Mouse (Mus musculus) myocyte (in vitro differentiated cells): Measurements from ENCODE around the gene Pradc1. TPM values are rescaled to one million over a fixed set of nuclear protein-coding genes. Genes with fewer than 3 reads are reported as not detected.
"Not testable (repeated sequence)": the region's sequence is repeated elsewhere in the genome, so short reads cannot be mapped to it uniquely, and the experiment has no call there.

ENCODE experiments used
- H3K27me3 ChIP-seq: one replicate; pipeline ENCODE4 v1.6.1; 2011; ENCODE audit not compliant: control insufficient read depth, insufficient read depth, insufficient read length
- H3K36me3 ChIP-seq: one replicate; pipeline ENCODE4 v1.6.1; 2011; ENCODE audit not compliant: control insufficient read depth, insufficient read depth
- H3K4me2 ChIP-seq: one replicate; pipeline ENCODE4 v1.6.1; 2011; ENCODE audit warnings: low read depth, control low read depth
- H3K4me3 ChIP-seq: one replicate; pipeline ENCODE4 v1.5.1; 2011; ENCODE audit warnings: mild to moderate bottlenecking, control low read depth, moderate library complexity
- H3K79me2 ChIP-seq: one replicate; pipeline ENCODE4 v1.6.1; 2011; ENCODE audit not compliant: control insufficient read depth, insufficient read depth
- H3ac ChIP-seq: one replicate; pipeline ENCODE4 v1.6.1; 2011; ENCODE audit not compliant: control insufficient read depth, insufficient read length
- CEBPB ChIP-seq: IDR thresholded peaks from 2 replicates; pipeline ENCODE4 v1.6.1; 2011; ENCODE audit warnings: mild to moderate bottlenecking, moderate library complexity; ENCODE audit not compliant: poor library complexity, insufficient read depth, severe bottlenecking
- E2F4 ChIP-seq: IDR thresholded peaks from one replicate; pipeline ENCODE4 v1.6.1; 2011; ENCODE audit warnings: mild to moderate bottlenecking, control low read depth, moderate library complexity; ENCODE audit not compliant: insufficient read depth
- MAX ChIP-seq: IDR thresholded peaks from one replicate; pipeline ENCODE4 v1.6.1; 2011; ENCODE audit warnings: low read depth, mild to moderate bottlenecking, control low read depth
- MYOD1 ChIP-seq, 3 experiments: IDR thresholded peaks; one replicate each; pipeline ENCODE4 v1.6.1; 2011; ENCODE audit warnings: control low read depth in 2 of 3, low read depth in 2 of 3, mild to moderate bottlenecking in 2 of 3, moderate library complexity in 1 of 3; ENCODE audit not compliant: insufficient read length in 2 of 3, control insufficient read depth in 1 of 3
- MYOG ChIP-seq, 3 experiments: IDR thresholded peaks; one replicate each; pipeline ENCODE4 v1.6.1; 2011; ENCODE audit warnings: control low read depth in 2 of 3, low read depth in 2 of 3, mild to moderate bottlenecking in 2 of 3; ENCODE audit not compliant: insufficient read length in 2 of 3, control insufficient read depth in 1 of 3, insufficient read depth in 1 of 3
- POLR2A ChIP-seq: IDR thresholded peaks from one replicate; pipeline ENCODE4 v1.6.1; 2011; ENCODE audit warnings: low read depth, mild to moderate bottlenecking, control low read depth, moderate library complexity; ENCODE audit not compliant: insufficient read length
- POLR2AphosphoS2 ChIP-seq: IDR thresholded peaks from one replicate; pipeline ENCODE4 v1.6.1; 2011; ENCODE audit warnings: low read depth, control low read depth; ENCODE audit not compliant: insufficient read length
- REST ChIP-seq: IDR thresholded peaks from one replicate; pipeline ENCODE4 v1.6.1; 2011; ENCODE audit warnings: mild to moderate bottlenecking, control low read depth, moderate library complexity; ENCODE audit not compliant: insufficient read depth, insufficient read length
- SRF ChIP-seq: IDR thresholded peaks from one replicate; pipeline ENCODE4 v1.6.1; 2011; ENCODE audit warnings: low read depth; ENCODE audit not compliant: control insufficient read depth, insufficient read length
- TCF12 ChIP-seq: IDR thresholded peaks from one replicate; pipeline ENCODE4 v1.6.1; 2011; ENCODE audit warnings: mild to moderate bottlenecking, control low read depth; ENCODE audit not compliant: poor library complexity, insufficient read depth, severe bottlenecking
- TCF3 ChIP-seq: IDR thresholded peaks from one replicate; pipeline ENCODE4 v1.6.1; 2011; ENCODE audit warnings: low read depth, control low read depth; ENCODE audit not compliant: insufficient read length
- USF1 ChIP-seq: IDR thresholded peaks from one replicate; pipeline ENCODE4 v1.6.1; 2011; ENCODE audit warnings: low read depth, mild to moderate bottlenecking, control low read depth, moderate library complexity
- polyA plus RNA-seq: library from polyadenylated mRNA; unstranded; fragments of >200 nt; fragmentation: generic; extraction: Trizol; gene quantifications from one replicate; pipeline ENCODE4 v1.2.1, GENCODE M21; 2012; ENCODE audit warnings: missing spikeins

Gene Pradc1
- polyA plus RNA-seq, 1 experiment: 17.6 TPM

DNA sequence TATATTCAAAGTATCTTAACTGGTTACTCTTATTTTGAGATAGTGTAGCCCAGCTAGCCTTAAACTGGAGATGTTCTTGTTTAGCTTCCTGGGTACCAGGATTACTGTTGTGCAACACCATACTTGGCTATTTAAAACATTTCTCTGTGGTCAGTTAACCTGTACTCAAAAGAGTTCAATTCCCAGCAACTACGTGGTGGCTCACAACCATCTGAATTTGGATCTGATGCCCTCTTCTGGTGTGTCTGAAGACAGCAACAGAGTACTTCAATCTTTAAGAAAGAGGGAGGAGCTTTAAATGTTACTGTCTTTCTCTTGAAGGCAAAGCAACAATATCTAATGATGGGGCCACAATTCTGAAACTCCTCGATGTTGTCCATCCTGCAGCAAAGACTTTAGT is 7.9 kb upstream of the Pradc1 start:
- Histone ChIP-seq H3ac (no peak overlapping the region), H3K79me2 (peaks cover 48% of the 10 kb centered on the region), H3K4me3 (no peak overlapping the region), H3K27me3 (no peaks in the 10 kb centered on the region), H3K4me2 (no peak overlapping the region), H3K36me3 (peaks cover 60% of the 10 kb centered on the region)
- TF ChIP-seq TCF12: no peak
- TF ChIP-seq REST: no peak
- no peak for TF ChIP-seq SRF
- no peak for TF ChIP-seq POLR2AphosphoS2
- no peak for TF ChIP-seq POLR2A

DNA sequence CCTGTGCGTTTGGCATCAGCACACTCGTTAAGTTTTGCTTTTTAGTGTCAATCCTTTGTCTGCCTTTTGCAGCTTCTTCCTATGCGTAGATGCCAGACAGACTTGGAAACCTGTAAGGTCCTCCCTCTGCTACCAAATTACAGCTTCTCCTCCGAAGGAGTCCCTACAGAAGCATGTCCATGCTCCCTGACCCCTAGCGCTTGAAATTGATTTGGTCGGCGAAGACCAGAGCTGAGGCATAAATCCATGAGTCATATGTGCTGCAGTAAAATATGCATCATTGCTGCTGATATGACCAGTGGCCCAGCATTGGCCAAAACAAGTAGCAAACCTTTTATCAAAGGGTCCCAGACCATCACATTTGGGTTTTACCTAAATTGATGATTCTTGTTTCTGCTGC is 1.0 kb upstream of the Pradc1 start:
- Histone ChIP-seq H3K79me2 (peaks cover 59% of the 10 kb centered on the region), H3K36me3 (no peaks in the 10 kb centered on the region), H3K4me2 (peak overlapping the region; percentile 88), H3K4me3 (peak overlapping the region; percentile 92), H3ac (peak overlapping the region; percentile 34), H3K27me3 (no peaks in the 10 kb centered on the region)
- TF ChIP-seq USF1 (no peak), POLR2A (no peak), MYOD1 (IDR thresholded peaks at IDR 0.05; ENCODE audit: control insufficient read depth in 1 of 3, insufficient read length in 2 of 3, low read depth in 2 of 3) (no peak), MYOG (IDR thresholded peaks at IDR 0.05; ENCODE audit: control insufficient read depth in 1 of 3, insufficient read depth in 1 of 3, insufficient read length in 2 of 3, low read depth in 2 of 3) (no peak), E2F4 (no peak), CEBPB (no peak), TCF12 (no peak), POLR2AphosphoS2 (no peak), SRF (no peak)

DNA sequence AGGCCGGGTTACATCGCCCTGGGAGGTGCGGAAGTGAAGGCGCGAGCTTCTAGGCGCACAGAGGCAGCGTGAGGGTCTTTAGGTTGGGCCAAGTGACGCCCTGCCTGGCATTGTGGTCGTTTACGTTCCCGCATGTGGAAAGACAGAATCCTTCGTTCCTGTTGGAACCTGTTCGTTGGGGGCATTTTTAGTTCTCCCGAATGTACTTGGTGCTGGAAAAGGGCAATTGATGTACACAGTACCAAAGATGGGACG is 568 bp upstream of the Pradc1 start:
- Histone ChIP-seq H3K4me3 (peak overlapping the region; percentile 92), H3K36me3 (no peaks in the 10 kb centered on the region), H3ac (peak overlapping the region; percentile 34), H3K79me2 (peaks cover 54% of the 10 kb centered on the region), H3K4me2 (peak overlapping the region; percentile 88), H3K27me3 (no peaks in the 10 kb centered on the region)
- TF ChIP-seq SRF (no peak), E2F4 (no peak), POLR2AphosphoS2 (no peak), TCF12 (no peak), MAX (no peak), MYOD1 (IDR thresholded peaks at IDR 0.05; ENCODE audit: control insufficient read depth in 1 of 3, insufficient read length in 2 of 3, low read depth in 2 of 3) (no peak), POLR2A (no peak), CEBPB (no peak), USF1 (no peak), REST (no peak), MYOG (IDR thresholded peaks at IDR 0.05; ENCODE audit: control insufficient read depth in 1 of 3, insufficient read depth in 1 of 3, insufficient read length in 2 of 3, low read depth in 2 of 3) (no peak), TCF3 (no peak)

DNA sequence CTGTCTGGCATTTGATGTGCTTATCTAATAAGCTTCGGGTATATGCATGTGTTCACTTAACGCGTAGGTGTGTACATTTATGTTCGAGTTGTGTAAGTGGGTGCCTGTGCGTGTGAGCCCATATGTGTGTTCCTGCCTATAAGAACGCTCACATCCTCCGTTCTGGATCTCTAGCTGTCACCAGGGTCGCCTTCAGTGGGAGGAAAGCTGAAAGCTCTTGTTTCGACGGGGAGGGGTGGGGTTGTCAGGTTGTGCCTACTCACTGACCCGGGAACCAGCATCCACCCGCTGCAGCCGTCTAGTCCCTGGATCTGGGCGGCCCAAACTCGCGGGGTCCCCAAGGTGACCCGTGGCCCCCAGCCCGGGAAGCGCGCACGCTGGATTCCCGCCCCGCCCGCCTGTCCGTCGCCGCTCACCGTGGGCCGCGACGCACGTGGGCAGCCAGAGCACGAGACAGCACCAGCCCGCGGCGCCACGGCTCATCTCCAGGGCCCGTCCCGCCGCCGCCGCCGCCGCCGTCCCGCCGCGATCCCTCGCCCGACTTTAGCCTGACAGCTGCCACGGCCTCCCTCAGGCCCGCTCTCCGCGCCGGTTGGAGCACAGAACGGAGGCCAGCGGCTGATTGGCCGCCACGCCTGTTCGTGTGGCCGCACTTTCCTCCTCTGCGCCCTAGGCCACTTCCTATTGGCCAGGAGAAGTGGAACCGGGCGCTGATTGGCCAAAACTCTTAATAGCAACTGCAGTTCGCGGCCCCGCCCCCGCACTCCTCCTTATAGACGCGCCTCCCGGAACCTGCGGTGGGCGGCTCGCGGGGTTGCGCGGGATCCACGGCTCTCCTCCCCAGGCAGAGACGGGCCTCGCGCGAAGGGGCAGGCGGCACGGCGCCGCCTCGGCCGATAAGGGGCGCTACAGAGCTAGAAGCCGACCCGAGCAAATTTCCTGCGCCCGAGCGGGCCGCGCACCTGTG is 790 bp downstream of the Pradc1 start, which contains the start of gene Cct7:
TSS of gene Cct7 (plus strand) at position 818 of the 967 bp plus-strand sequence.
- peaks cover 40% of the 10 kb centered on the region for H3K79me2 ChIP-seq
- no peaks in the 10 kb centered on the region for H3K27me3 ChIP-seq
- peak within 1 kb of the TSS; percentile 92 for H3K4me3 ChIP-seq
- peak within 1 kb of the TSS; percentile 34 for H3ac ChIP-seq
- peak within 1 kb of the TSS; percentile 92 for H3K4me2 ChIP-seq
- TF ChIP-seq MYOD1 (IDR thresholded peaks at IDR 0.05; ENCODE audit: control insufficient read depth in 1 of 3, insufficient read length in 2 of 3, low read depth in 2 of 3): peak in 2 of 3 experiments; percentile 60 to 78
- TF ChIP-seq POLR2AphosphoS2: no peak
- no peak for TF ChIP-seq TCF3
- no peak for TF ChIP-seq E2F4
- TF ChIP-seq REST: no peak
- TF ChIP-seq MYOG (IDR thresholded peaks at IDR 0.05; ENCODE audit: control insufficient read depth in 1 of 3, insufficient read depth in 1 of 3, insufficient read length in 2 of 3, low read depth in 2 of 3): peak in 2 of 3 experiments; percentile 87 to 88
- TF ChIP-seq TCF12: no peak
- no peak for TF ChIP-seq MAX
- TF ChIP-seq CEBPB: no peak
- TF ChIP-seq POLR2A: peak; percentile 59
- no peak for TF ChIP-seq USF1
- TF ChIP-seq SRF: no peak
- no peaks in the 10 kb centered on the region for H3K36me3 ChIP-seq

DNA sequence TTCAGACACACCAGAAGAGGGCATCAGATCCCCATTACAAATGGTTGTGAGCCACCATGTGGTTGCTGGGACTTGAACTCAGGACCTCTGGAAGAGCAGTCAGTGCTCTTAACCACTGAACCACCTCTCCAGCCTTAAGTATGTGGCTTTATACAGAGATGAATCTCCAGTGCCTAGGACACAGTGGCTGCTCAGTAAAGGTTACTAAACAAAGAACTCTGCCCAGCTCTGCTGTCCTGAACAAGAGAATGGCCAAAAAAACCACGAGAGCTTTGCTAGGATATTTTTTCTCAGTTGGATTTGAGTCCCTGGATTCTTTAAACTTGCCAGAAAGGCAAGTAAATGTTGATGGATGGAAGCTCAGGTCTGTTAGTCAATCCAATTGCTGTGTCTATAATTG is 1.6 kb downstream of the Pradc1 start:
- H3K36me3 ChIP-seq: not testable (repeated sequence)
- H3K4me3 ChIP-seq: peak overlapping the region; percentile 92

More for the DNA sequence above, 1.6 kb downstream of the Pradc1 start:
- H3K79me2 ChIP-seq: peaks cover 32% of the 10 kb centered on the region
- H3ac ChIP-seq, H3K27me3 ChIP-seq: not testable (repeated sequence)
- H3K4me2 ChIP-seq: peak overlapping the region; percentile 92
